Mouse (Mus musculus) frontal cortex, postnatal 14 days (tissue): ENCODE data around the gene Phf5a.

Source experiments
- DNase-seq, 2 experiments: peaks; one replicate each; pipeline ENCODE4 v3.0.0; 2022; ENCODE audit warnings: low spot score in 2 of 2

Gene Phf5a

GRCm38 (mm10) chr15:81848301-81848700 lies 23.4 kb downstream of the Phf5a start:
- no peak for DNase-seq

GRCm38 (mm10) chr15:81847861-81848260 lies 23.9 kb downstream of the Phf5a start:
- no peak for DNase-seq

GRCm38 (mm10) chr15:81847161-81847560 lies 24.6 kb downstream of the Phf5a start:
- DNase-seq: no peak

- DNase-seq: no peak
Observed at GRCm38 (mm10) chr15:81846755-81847154, 25.0 kb downstream of the Phf5a start.

- no peak for DNase-seq
Observed at GRCm38 (mm10) chr15:81845724-81846123, 26.0 kb downstream of the Phf5a start.

GRCm38 (mm10) chr15:81845033-81845625 lies 26.6 kb downstream of the Phf5a start:
- DNase-seq: no peak

GRCm38 (mm10) chr15:81842275-81842674 lies 29.4 kb downstream of the Phf5a start:
- DNase-seq: no peak

- no peak for DNase-seq
Observed at GRCm38 (mm10) chr15:81840306-81840705, 31.4 kb downstream of the Phf5a start.

GRCm38 (mm10) chr15:81839634-81840033 lies 32.1 kb downstream of the Phf5a start:
- DNase-seq: peak; percentile 49 to 67

GRCm38 (mm10) chr15:81838554-81839235 lies 33.0 kb downstream of the Phf5a start:
- DNase-seq: no peak

GRCm38 (mm10) chr15:81836966-81837920 lies 34.5 kb downstream of the Phf5a start:
- no peak for DNase-seq

- DNase-seq: peak; percentile 82 to 85
Observed at GRCm38 (mm10) chr15:81836124-81836821, 35.4 kb downstream of the Phf5a start.

GRCm38 (mm10) chr15:81835007-81835880 lies 36.5 kb downstream of the Phf5a start:
- DNase-seq: no peak

GRCm38 (mm10) chr15:81834171-81834841 lies 37.4 kb downstream of the Phf5a start:
- DNase-seq: no peak

GRCm38 (mm10) chr15:81833481-81833880 lies 38.2 kb downstream of the Phf5a start:
- DNase-seq: no peak

- no peak for DNase-seq
Observed at GRCm38 (mm10) chr15:81832219-81832618, 39.5 kb downstream of the Phf5a start.

- DNase-seq: peak; percentile 76 to 79
Observed at GRCm38 (mm10) chr15:81831136-81831825, 40.4 kb downstream of the Phf5a start.

GRCm38 (mm10) chr15:81830530-81830929 lies 41.2 kb downstream of the Phf5a start:
- DNase-seq: no peak

GRCm38 (mm10) chr15:81829208-81829580 lies 42.5 kb downstream of the Phf5a start:
- no peak for DNase-seq
